Mouse (Mus musculus): ENCODE results near the gene Gpr157.
"Not testable (repeated sequence)": the region's sequence is repeated elsewhere in the genome, so short reads cannot be mapped to it uniquely, and the experiment has no call there.

Gene Gpr157

GRCm38 (mm10) chr4:150087161-150087889 lies at the start of gene Gpr157:
Gene Gpr157, plus strand, starts transcription at chr4:150087365.
- in situ Hi-C loops (cut with MboI; ENCODE audit: low pct_unique_long_range_greater_than_20kb in 1 of 2, low sequenced_read_pairs in 2 of 2, unreplicated experiment in 1 of 2): no loop called here

- in situ Hi-C loops (cut with MboI; ENCODE audit: low pct_unique_long_range_greater_than_20kb in 1 of 2, low sequenced_read_pairs in 2 of 2, unreplicated experiment in 1 of 2): loop anchor here (5.0 kb wide), 2 partner anchors 34 to 64 kb away; no protein-coding TSS in a partner anchor
These were observed 48.6 kb upstream of the Gpr157 start for GRCm38 (mm10) chr4:150038533-150038932.

GRCm38 (mm10) chr4:150040003-150040581 lies 47.1 kb upstream of the Gpr157 start:
- in situ Hi-C loops (cut with MboI; ENCODE audit: low pct_unique_long_range_greater_than_20kb in 1 of 2, low sequenced_read_pairs in 2 of 2, unreplicated experiment in 1 of 2): no loop called here

- in situ Hi-C loops (cut with MboI; ENCODE audit: low pct_unique_long_range_greater_than_20kb in 1 of 2, low sequenced_read_pairs in 2 of 2, unreplicated experiment in 1 of 2): not testable (repeated sequence)
These were observed 46.3 kb upstream of the Gpr157 start for GRCm38 (mm10) chr4:150040856-150041255.

- in situ Hi-C loops (cut with MboI; ENCODE audit: low pct_unique_long_range_greater_than_20kb in 1 of 2, low sequenced_read_pairs in 2 of 2, unreplicated experiment in 1 of 2): no loop called here
These were observed 45.6 kb upstream of the Gpr157 start for GRCm38 (mm10) chr4:150041346-150042110.

GRCm38 (mm10) chr4:150043591-150043990 lies 43.6 kb upstream of the Gpr157 start:
- in situ Hi-C loops (cut with MboI; ENCODE audit: low pct_unique_long_range_greater_than_20kb in 1 of 2, low sequenced_read_pairs in 2 of 2, unreplicated experiment in 1 of 2): no loop called here

- in situ Hi-C loops (cut with MboI; ENCODE audit: low pct_unique_long_range_greater_than_20kb in 1 of 2, low sequenced_read_pairs in 2 of 2, unreplicated experiment in 1 of 2): no loop called here
These were observed 39.1 kb upstream of the Gpr157 start for GRCm38 (mm10) chr4:150048038-150048437.

- in situ Hi-C loops (cut with MboI; ENCODE audit: low pct_unique_long_range_greater_than_20kb in 1 of 2, low sequenced_read_pairs in 2 of 2, unreplicated experiment in 1 of 2): no loop called here
These were observed 38.5 kb upstream of the Gpr157 start for GRCm38 (mm10) chr4:150048478-150049156.

- in situ Hi-C loops (cut with MboI; ENCODE audit: low pct_unique_long_range_greater_than_20kb in 1 of 2, low sequenced_read_pairs in 2 of 2, unreplicated experiment in 1 of 2): no loop called here
These were observed 38.0 kb upstream of the Gpr157 start for GRCm38 (mm10) chr4:150049157-150049513.

- in situ Hi-C loops (cut with MboI; ENCODE audit: low pct_unique_long_range_greater_than_20kb in 1 of 2, low sequenced_read_pairs in 2 of 2, unreplicated experiment in 1 of 2): no loop called here
These were observed 37.5 kb upstream of the Gpr157 start for GRCm38 (mm10) chr4:150049564-150050226.

GRCm38 (mm10) chr4:150051514-150051913 lies 35.7 kb upstream of the Gpr157 start:
- in situ Hi-C loops (cut with MboI; ENCODE audit: low pct_unique_long_range_greater_than_20kb in 1 of 2, low sequenced_read_pairs in 2 of 2, unreplicated experiment in 1 of 2): no loop called here

GRCm38 (mm10) chr4:150052380-150052779 lies 34.8 kb upstream of the Gpr157 start:
- in situ Hi-C loops (cut with MboI; ENCODE audit: low pct_unique_long_range_greater_than_20kb in 1 of 2, low sequenced_read_pairs in 2 of 2, unreplicated experiment in 1 of 2): no loop called here

GRCm38 (mm10) chr4:150056171-150056570 lies 31.0 kb upstream of the Gpr157 start:
- in situ Hi-C loops (cut with MboI; ENCODE audit: low pct_unique_long_range_greater_than_20kb in 1 of 2, low sequenced_read_pairs in 2 of 2, unreplicated experiment in 1 of 2): no loop called here

GRCm38 (mm10) chr4:150057722-150058121 lies 29.4 kb upstream of the Gpr157 start:
- in situ Hi-C loops (cut with MboI; ENCODE audit: low pct_unique_long_range_greater_than_20kb in 1 of 2, low sequenced_read_pairs in 2 of 2, unreplicated experiment in 1 of 2): no loop called here

GRCm38 (mm10) chr4:150059841-150060468 lies 27.2 kb upstream of the Gpr157 start:
- in situ Hi-C loops (cut with MboI; ENCODE audit: low pct_unique_long_range_greater_than_20kb in 1 of 2, low sequenced_read_pairs in 2 of 2, unreplicated experiment in 1 of 2): no loop called here

GRCm38 (mm10) chr4:150060469-150061170 lies 26.5 kb upstream of the Gpr157 start:
- in situ Hi-C loops (cut with MboI; ENCODE audit: low pct_unique_long_range_greater_than_20kb in 1 of 2, low sequenced_read_pairs in 2 of 2, unreplicated experiment in 1 of 2): no loop called here

- in situ Hi-C loops (cut with MboI; ENCODE audit: low pct_unique_long_range_greater_than_20kb in 1 of 2, low sequenced_read_pairs in 2 of 2, unreplicated experiment in 1 of 2): no loop called here
These were observed 25.5 kb upstream of the Gpr157 start for GRCm38 (mm10) chr4:150061432-150062225.
